Mouse (Mus musculus): ENCODE data around the gene Frg2f1. TPM values are rescaled to one million over a fixed set of nuclear protein-coding genes. Genes with fewer than 3 reads are reported as not detected.
"Not testable (repeated sequence)": the region's sequence is repeated elsewhere in the genome, so short reads cannot be mapped to it uniquely, and the experiment has no call there.

Frg2f1 gene
- total RNA-seq (2021) = 1 to 10 TPM; 4.2 to 6.7 TPM
- long read RNA-seq, experiment 1, partial matches to known transcripts = 0 of 1 reads
- long read RNA-seq, experiment 1, other reads (novel, unspliced or antisense) = 1 of 1 reads
- long read RNA-seq, experiment 2, partial matches to known transcripts = 0 of 3 reads
- long read RNA-seq, experiment 2, other reads (novel, unspliced or antisense) = 3 of 3 reads

DNA sequence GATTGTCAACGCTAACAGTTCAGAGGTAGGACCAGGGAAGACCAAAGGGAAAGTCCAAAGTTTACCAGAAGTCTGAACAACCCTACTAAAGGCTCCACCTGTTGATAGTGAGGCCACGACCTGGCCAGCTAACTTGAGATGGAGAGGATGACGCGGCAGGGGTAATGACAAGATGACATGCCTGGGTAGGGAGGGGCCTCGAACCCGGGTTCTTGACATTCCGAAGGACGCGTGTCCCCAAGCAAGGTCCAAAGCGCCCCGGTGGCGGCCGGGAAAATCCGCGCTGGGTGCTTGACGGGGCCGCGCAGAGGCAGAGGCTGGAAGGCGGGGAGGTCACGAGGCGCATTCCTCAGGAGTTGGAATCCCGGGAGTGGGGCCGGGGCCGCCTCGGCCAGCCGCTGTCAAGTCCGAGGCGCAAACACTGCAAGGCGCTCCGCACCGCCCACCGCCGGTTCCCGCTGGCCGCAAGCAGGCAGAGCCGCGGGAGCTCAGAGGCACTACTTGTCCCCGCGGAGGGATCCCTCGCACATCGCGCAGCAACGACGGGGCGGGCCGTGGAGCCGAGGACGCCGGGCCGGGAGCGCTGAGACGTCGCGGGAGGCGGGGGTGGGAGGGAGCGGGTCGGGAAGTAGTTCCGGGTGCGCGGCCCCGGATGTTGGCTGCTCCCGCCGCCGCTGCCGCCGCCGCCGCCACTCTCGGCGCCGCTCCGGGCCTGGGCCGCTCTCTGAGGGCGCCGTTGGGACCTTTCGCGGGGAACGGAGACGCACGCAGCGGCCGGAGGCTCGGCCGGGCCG lies at the start of gene Frg2f1:
Gene Frg2f1, minus strand, starts transcription at position 499 of the 794 bp plus-strand sequence.
- intact Hi-C loops (cut with DNase I) = loop anchor here (5.0 to 10.0 kb wide), 4 partner anchors 73 to 244 kb away; partner anchors contain the start of genes Ppcs, Ybx1 and Zmynd12
- DNase-seq = peak; percentile 97

DNA sequence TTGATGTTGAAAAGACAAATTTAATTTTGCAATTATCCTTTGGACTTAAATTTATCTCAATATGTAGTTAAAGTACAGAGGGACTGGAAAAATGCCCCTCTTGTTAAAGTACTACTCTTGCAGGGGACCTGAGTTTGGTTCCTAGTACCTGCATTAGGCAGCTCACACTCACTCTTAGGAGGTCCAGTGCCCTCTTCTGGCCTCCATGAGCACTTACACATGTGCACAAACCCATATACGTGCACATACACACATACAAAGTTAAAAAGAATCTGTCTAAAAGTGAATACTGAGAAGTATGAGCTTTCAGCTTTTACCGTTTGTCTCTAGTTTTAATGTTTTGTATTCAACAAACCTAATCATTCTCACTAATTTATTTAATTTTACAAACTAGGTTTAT lies 48.7 kb upstream of the Frg2f1 start:
- intact Hi-C loops (cut with DNase I) = no loop called here
- DNase-seq = no peak

DNA sequence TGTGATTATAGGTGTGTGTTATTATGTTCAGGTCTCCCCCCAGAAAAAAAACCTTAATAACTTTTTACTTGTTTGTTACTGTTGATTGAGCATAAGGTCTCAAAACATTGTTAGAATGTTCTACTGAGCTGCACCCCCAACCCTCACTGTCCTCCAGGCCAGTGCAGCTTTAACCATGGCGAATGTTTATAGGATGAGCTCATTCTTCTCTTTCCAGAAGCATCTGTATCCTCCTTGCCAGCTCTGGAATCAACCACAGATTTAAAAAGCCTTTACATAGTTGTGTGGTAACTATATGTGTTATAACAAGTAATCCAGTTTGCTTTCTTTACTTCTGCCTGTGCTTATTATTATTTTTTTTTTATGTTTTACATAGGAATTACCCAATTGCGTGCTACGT lies 36.1 kb upstream of the Frg2f1 start:
- intact Hi-C loops (cut with DNase I) = no loop called here

DNA sequence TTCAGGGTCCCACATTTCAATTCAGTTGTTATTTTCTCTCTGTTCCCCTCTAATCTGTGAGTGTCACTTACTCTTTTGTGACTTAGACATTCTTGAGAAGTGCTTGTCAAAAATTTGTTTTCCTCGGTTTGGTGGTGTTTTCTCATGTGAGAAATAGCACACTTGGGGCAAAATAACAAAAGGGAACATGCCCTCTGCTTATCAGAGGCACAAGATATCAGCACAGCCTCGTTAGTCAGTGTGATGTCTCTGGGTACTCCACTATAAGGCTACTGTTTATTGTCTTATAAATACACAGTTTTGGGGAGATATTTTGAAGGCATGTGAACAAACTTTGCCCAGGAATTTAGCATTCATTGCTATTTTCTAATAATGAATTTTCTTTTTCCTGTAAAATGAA lies 35.2 kb upstream of the Frg2f1 start:
- DNase-seq = no peak
- intact Hi-C loops (cut with DNase I) = no loop called here

More for the DNA sequence above, 36.1 kb upstream of the Frg2f1 start:
- DNase-seq = no peak

DNA sequence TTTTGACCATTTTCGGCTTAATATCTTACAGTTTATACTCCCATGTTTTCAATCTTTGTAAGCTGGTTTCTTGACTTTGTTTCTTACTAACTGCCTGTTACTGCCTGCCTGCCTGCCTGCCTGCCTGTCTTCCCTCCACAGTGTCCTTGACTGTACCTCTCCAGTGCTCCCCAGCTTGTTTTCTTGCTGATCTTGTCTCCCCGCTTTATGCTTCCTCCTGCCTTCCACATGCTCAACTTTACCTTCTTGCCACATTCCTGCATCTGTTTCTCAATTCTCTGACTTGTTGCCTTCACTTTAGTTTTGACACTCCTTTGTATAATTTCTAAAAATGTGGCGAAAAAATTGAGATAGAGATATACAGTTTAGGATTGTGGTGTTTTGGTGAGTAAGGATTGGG lies 33.4 kb upstream of the Frg2f1 start:
- intact Hi-C loops (cut with DNase I) = no loop called here
- DNase-seq = no peak

DNA sequence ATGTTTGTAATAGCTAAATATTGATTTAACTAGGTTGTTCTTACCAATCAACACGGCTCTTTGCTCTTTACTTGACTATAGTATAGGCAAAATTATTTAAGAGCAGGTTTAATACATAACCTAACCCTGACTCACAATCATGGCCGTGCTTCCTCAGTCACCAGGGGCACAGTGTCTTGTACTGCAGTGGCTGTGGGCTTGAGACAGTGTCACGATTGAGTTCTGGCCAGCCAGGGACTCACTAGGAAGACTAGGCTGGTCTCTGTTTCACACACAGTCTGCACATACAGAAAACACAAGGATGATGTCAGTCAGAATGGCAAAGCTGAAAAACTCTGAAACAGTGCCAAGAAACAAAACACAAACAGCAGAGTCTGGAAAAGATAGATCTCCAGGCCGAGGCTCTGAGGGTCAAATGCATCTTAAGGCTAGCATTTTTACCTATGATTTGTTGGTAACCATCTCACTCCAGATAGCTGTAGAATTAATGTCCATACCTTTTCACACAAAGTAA lies 27.1 kb upstream of the Frg2f1 start:
- intact Hi-C loops (cut with DNase I) = no loop called here
- DNase-seq = no peak

DNA sequence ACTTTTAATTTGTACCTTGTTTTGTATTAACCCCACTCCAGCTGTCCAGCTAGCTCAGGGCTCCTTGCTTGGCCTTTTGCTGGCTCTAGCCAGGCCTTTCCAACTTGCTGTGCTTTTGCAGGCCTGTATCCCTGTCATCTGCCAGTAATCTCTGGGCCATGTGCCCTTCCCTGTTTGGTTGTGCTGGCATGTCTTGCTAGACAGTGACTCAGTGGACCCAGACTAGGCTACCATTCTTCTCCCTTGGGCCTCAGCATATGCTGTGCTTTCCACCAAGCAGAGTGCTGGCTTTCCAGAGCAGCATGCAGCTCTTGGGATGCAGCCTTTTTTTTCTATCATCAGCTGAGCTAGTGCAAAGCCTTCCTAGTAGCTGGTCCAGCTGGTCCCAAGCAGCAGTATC lies 23.8 kb upstream of the Frg2f1 start:
- DNase-seq = peak in 1 of 2 experiments; percentile 6
- intact Hi-C loops (cut with DNase I) = no loop called here

DNA sequence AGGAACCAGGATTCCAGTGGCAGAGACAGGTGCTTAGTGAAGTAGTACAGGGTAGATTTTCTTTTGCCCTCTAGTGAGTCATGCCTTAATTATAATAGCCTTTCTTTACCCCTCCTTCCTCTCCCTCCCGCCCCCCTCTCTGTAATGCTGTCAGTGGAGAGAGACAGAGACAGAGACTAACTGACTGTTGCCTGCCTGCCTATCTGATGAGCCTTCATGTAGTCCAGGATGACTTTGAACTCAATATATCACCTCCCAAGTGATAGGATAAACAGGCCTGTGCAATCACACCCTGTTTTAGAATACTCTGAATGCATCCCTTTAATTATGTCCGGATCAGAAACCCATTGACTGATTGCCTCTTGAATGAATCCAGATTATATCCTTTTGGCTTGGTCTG lies 16.1 kb upstream of the Frg2f1 start:
- DNase-seq = no peak
- intact Hi-C loops (cut with DNase I) = no loop called here

DNA sequence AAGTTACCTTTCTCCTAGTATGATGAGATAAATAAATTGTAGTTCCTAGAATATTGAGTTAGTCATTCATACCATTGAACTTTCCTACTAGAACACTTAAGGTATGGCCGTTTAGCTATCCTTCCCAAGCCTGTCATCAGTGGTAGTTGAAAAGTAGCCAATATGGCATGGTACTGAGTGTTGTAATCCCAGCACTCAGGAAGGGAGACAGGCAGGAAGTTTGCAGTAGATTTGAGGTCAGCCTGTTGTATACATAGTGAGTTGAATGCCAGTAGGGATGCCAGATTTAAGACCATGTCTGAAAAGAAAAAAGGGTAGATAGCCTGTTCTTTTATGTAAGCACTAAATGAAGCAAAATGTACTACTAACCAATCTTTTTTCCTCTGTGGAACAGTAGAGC lies 11.5 kb upstream of the Frg2f1 start:
- no peak for DNase-seq
- intact Hi-C loops (cut with DNase I) = no loop called here

DNA sequence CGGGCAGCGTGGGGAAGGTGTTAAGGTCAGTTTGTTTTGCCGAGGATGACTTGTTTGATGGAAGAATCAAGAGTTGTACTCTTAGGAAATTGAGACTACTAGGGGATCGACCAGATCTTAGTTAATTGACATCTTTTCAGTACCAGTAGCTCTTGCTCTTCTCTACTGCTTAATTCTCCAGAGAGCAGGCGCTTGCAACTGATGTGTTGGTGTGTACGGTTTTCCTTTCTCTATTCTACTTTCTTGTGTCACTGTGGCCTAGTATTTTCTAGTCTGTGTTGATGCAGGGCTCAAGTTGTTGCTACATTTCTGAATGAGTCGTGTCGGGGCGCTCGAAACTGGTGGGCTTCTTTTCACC lies 1.2 kb upstream of the Frg2f1 start:
- intact Hi-C loops (cut with DNase I) = no loop called here
- DNase-seq = no peak

DNA sequence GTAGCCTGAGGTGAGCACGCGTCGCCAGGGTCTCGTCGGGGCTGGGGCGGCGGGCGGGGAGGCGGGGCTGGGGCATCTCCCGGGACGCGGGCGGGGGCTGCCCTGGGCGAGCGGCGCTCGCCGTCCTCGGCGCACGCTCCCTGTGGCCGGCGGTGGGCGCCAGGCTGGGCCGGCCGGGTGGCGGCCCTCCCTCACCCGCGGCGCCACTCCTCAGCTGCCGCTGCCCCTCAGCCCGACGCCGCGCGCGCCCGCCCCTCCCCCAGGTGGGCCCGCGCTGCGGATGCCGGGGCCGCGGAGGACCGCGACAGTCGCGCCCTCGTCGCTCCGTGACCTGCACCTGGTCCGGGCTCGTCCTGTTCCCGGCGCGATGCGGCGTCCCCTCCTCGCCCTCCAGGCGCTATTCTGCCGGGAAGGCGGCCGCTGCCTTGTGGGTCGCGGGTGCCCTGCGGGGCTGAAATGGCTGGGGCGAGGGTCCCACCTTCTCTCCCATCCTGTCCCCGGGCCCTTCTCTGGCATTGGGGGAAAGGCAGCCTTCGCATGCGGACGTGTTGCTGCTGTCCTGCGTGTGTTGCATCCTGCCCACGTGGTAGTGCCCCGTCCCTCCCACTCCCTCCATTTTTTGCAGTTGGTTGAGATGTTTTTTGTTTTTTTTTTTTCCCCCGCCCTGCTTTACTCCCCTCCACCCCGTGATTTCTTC lies 655 bp upstream of the Frg2f1 start:
- peak in 1 of 2 experiments; percentile 70 for DNase-seq
- intact Hi-C loops (cut with DNase I) = loop anchor here (5.0 to 10.0 kb wide), 4 partner anchors 72 to 245 kb away; partner anchors contain the start of genes Ppcs, Ybx1 and Zmynd12

DNA sequence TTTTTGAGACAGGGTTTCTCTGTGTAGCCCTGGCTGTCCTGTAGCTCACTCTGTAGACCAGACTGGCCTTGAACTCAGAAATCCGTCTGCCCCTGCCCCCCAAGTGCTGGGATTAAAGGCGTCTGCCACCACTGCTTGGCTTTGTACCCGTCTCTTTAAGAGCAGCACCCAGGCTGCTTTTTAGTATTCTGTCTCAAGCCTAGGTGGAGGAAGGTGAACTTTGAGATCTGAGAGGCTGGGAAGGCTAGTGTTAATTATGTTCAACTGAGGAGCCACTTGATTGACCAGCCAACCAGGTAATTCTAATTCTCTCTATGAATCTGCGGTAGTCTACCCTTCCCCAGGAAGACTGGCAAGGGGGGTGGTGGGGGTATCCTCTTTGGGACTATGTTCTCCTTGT lies 1.9 kb downstream of the Frg2f1 start:
- intact Hi-C loops (cut with DNase I) = loop anchor here (5.0 to 10.0 kb wide), 4 partner anchors 75 to 243 kb away; partner anchors contain the start of genes Ppcs, Ybx1 and Zmynd12

DNA sequence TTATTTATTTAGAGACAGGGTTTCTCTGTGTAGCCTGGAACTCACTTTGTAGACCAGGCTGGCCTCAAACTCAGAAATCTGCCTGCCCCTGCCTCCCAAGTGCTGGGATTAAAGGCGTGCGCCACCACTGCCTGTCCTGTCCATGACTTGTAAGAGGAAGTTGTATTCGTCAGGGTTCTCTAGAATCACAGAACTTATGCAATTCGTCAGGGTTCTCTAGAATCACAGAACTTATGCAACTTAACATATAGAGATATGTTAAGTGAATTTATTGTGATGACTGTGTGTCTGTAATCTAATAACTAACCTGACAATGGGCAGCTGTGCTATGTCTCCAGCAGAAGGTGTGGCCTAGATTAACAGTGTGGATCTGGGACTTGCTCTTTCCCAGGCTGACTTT lies 2.7 kb downstream of the Frg2f1 start, which contains the start of gene Foxj3:
Gene Foxj3, plus strand, starts transcription at position 390 of the 400 bp plus-strand sequence.
- intact Hi-C loops (cut with DNase I) = loop anchor here (5.0 to 10.0 kb wide), 4 partner anchors 76 to 242 kb away; partner anchors contain the start of genes Ppcs, Ybx1 and Zmynd12
- DNase-seq = not testable (repeated sequence)

More for the DNA sequence above, 1.9 kb downstream of the Frg2f1 start:
- DNase-seq = no peak

DNA sequence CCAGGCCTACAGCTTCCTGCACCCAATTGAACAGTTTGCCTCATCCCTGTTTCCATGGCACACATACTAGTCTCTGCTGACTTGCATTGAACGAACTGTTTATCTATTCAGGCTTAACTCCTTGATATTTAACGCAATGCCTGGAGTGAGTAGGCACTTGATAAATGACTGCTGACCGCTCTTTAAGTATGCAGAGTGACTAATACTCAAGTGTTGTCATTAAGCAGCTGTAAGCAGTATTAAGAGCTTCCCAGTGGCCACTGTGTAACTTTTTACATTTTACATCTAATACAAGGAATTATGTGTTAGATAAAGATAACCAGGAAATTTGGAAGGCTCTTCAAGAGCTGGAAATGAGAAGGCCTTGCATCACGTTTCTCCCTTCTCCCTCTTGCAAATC lies 4.2 kb downstream of the Frg2f1 start:
- intact Hi-C loops (cut with DNase I) = loop anchor here (5.0 to 10.0 kb wide), 4 partner anchors 77 to 240 kb away; partner anchors contain the start of genes Ppcs, Ybx1 and Zmynd12
- no peak for DNase-seq

DNA sequence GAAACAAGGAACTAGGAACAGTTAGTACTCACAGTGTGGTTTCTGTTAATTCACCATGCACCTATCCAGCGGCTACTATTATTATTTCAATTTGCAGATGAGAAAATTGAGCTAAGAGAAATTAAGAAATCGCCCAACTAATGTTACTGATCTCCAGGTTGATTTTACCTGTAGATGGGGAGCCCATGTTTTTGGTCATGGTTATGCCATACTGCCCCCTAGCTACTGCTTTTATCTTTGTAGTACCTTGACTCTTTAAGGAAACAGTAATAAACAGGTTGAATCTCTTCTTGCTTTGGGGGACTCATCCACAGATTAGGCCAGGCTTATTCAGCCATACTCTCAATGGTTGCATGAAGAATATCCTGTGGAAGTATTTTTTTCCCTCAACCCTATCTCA lies 7.5 kb downstream of the Frg2f1 start:
- intact Hi-C loops (cut with DNase I) = loop anchor here (5.0 to 10.0 kb wide), 3 partner anchors 100 to 290 kb away; partner anchors contain the start of gene Ybx1
- no peak for DNase-seq

DNA sequence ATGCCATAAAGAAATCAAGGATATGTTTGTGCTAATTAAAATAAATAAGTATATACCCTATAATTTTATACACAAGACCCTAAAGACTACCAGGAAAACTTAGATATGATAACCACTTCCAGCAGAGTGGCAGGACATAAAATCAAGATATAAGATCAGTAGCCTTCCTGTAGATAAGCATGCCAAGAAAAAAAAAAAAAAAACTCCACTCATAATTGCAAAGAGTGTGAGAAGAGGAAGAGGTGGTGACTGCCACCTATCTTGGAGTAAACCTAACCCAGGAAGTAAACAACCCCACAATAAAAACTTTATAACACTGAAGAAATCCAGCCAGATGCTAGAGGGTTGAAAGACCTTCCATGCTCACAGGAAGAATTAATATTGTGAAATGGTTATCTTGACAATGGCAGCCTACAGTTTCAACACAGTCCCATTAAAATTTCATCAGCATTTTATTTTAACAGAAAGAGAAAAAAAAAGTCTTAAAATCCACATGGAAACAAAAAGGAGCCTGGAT lies 12.9 kb downstream of the Frg2f1 start:
- intact Hi-C loops (cut with DNase I) = no loop called here
- DNase-seq = no peak

DNA sequence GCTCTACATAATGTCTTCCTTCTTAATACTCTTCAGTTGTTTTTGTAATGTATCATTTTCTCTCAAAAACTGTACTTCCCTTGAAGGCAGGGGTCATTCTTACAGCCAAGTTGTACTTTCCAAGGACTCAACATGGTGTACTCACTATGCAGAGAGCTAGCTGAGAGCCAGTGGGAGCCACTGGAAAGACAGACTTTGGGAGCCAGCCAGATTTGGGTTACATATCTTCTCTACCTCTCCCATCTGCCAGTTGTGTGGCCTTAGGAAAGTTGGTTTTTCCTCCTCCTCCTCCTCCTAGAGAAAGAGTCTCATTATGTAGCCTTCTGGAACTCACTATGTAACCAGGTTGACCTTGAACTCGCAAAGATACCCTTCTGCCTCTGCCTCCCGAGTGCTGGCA lies 14.9 kb downstream of the Frg2f1 start:
- intact Hi-C loops (cut with DNase I) = no loop called here
- DNase-seq = no peak

DNA sequence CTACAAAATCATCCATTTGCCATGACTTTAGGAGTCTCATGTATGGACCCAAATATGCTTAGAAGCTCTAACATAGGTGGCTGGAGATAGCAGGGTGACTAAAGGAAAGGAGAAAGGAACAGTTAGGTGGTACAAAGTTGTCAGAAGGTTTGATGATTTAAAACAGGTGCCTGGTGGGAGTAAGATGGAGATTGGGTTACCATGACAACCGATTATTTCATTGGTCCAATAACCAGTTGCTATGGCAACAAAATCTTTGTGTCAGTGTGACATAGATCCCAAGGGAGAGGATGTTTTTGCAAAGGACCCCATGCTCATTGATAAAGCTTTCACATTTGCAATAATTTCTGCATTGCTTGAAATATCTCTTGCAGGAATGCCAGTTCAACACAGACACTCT lies 15.3 kb downstream of the Frg2f1 start:
- no peak for DNase-seq
- intact Hi-C loops (cut with DNase I) = no loop called here

DNA sequence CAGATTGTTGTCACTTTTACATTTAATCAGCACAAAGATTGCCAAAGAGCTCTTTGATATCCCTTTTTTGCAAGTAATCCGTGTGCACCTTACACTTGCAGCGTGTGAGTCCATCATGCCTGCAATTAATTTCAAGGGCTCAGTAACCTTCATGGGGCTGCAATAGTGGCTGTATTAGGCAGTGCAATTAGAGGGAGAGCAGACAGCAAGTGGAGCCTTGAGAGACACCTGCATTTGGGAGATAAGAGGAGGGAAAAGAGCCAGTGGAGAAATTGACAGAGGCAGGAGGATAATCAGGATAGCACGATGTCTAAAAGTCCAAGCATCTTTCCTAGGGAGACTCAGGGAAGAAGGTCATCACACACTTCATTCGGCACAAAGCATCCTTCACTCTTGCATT lies 15.8 kb downstream of the Frg2f1 start:
- intact Hi-C loops (cut with DNase I) = no loop called here
- no peak for DNase-seq

DNA sequence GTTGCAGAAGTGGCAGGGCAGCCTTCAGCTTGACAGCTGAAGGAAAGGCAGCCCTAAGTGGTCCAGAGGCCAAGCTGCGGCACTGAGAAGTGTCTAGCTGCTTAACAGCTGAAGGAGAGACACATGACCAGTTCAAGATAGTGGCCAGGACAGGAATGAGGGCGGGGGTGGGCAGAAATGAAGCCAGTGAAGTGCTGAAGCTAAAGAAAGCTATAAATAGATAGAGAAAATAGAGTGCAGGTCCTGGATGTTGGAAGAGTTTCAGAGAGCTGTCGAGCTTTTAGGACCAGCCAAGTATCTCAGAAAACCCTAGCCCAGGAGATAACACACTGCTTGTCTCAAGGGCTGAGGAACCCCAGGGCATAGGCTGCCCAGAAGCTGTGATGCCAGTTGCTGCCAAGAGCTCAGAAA lies 26.6 kb downstream of the Frg2f1 start:
- intact Hi-C loops (cut with DNase I) = loop anchor here (5.0 kb wide), 1 partner anchor 50 kb away; no protein-coding TSS in a partner anchor
- peak; percentile 5 to 13 for DNase-seq

Measured in heart, postnatal 14 days (tissue).